Mouse (Mus musculus) myocyte (in vitro differentiated cells): Measurements from ENCODE around the gene Gcnt3.

Source experiments
- CEBPB ChIP-seq: IDR thresholded peaks from 2 replicates; pipeline ENCODE4 v1.6.1; 2011; ENCODE audit warnings: mild to moderate bottlenecking, moderate library complexity; ENCODE audit not compliant: poor library complexity, insufficient read depth, severe bottlenecking
- E2F4 ChIP-seq: IDR thresholded peaks from one replicate; pipeline ENCODE4 v1.6.1; 2011; ENCODE audit warnings: mild to moderate bottlenecking, control low read depth, moderate library complexity; ENCODE audit not compliant: insufficient read depth
- MAX ChIP-seq: IDR thresholded peaks from one replicate; pipeline ENCODE4 v1.6.1; 2011; ENCODE audit warnings: low read depth, mild to moderate bottlenecking, control low read depth
- MYOD1 ChIP-seq, 3 experiments: IDR thresholded peaks; one replicate each; pipeline ENCODE4 v1.6.1; 2011; ENCODE audit warnings: control low read depth in 2 of 3, low read depth in 2 of 3, mild to moderate bottlenecking in 2 of 3, moderate library complexity in 1 of 3; ENCODE audit not compliant: insufficient read length in 2 of 3, control insufficient read depth in 1 of 3
- POLR2A ChIP-seq: IDR thresholded peaks from one replicate; pipeline ENCODE4 v1.6.1; 2011; ENCODE audit warnings: low read depth, mild to moderate bottlenecking, control low read depth, moderate library complexity; ENCODE audit not compliant: insufficient read length
- POLR2AphosphoS2 ChIP-seq: IDR thresholded peaks from one replicate; pipeline ENCODE4 v1.6.1; 2011; ENCODE audit warnings: low read depth, control low read depth; ENCODE audit not compliant: insufficient read length
- USF1 ChIP-seq: IDR thresholded peaks from one replicate; pipeline ENCODE4 v1.6.1; 2011; ENCODE audit warnings: low read depth, mild to moderate bottlenecking, control low read depth, moderate library complexity

DNA sequence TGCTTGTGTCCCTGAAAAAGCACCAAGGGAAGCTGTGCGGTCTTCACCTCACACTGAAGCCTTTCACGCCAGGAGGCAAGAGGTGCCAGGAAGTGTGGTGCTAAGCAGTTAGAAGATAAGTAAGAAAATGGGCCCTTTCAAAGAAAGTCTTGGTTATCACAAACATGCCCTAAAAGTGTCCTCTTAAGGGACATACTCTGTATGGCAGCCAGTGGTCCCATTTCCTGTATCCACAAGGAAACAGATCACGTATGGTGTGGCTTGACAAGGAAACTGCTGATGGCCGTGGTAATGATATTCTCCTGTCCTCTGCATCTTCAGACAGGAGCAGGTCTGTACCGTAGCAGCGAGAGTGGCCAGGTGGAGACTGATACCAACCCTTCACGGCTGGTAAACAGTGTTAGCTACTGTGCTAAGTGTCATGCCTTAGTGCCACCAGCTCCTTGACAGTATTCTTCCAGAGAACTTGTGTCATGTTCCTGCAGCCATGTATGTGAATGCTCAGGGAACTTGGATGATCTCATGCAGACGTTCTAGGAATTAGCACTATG is 28.1 kb downstream of the Gcnt3 start:
- TF ChIP-seq POLR2AphosphoS2 (no peak), MAX (no peak), USF1 (no peak), CEBPB (no peak), POLR2A (no peak), E2F4 (no peak), MYOD1 (IDR thresholded peaks at IDR 0.05; ENCODE audit: control insufficient read depth in 1 of 3, insufficient read length in 2 of 3, low read depth in 2 of 3) (no peak)
